Mouse (Mus musculus): Measurements from ENCODE around the gene Pi16. TPM values are rescaled to one million over a fixed set of nuclear protein-coding genes. Genes with fewer than 3 reads are reported as not detected.
A peak's percentile ranks its signal among the peaks of the same experiment; 100 is the strongest.

Pi16 gene
- total RNA-seq, 2 experiments from 2014 or later: 21.9 to 52.6 TPM

DNA sequence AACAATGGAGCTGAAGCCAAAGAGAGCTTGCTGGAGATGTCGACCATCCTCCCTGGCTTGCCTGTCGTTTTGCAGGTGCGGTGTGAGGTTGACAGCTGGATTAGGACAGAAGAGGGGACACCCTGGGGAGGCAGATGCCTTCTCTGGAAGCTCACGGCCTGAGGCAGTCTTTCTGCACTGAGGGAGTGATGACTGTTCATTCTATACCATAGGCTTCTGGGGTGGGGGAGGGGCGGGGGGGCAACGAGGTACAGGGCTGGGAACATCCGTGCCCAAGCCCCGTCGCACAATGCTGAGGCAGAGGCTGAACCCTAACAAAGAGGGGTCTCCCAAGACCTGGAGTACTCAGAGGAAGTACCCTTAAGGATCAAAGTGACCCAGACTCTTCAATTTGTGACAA is 39.4 kb downstream of the Pi16 start:
- intact Hi-C loops (cut with DNase I): loop anchor here (5.0 kb wide), 1 partner anchor 85 kb away; no protein-coding TSS in a partner anchor
- no peak for TF ChIP-seq CTCF (IDR thresholded peaks at IDR 0.05)
- H3K27ac ChIP-seq: peak overlapping the region; percentile 92
- no peak for DNase-seq
- peak overlapping the region; percentile 58 for H3K4me3 ChIP-seq

DNA sequence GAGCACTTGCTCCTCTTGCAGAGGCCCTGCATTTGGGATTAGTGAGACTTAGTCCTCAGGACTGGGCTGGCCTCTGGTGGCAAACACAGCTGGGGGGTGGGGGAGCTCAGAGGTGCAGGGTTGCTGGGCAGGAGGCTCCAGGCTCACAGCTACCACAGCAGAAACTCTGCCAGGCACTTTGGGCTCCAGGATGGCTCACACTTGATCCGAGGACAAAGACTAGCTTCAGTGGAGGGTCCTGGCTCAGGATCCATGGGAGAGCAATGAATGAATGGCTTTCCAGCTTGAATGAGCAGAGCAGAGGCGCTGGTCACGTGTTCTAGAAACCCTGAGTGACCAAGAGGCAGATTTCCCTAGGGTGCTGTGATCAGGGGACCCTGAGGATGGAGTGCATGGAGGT is 41.4 kb downstream of the Pi16 start:
- Histone ChIP-seq H3K4me3 (no peak overlapping the region), H3K27ac (no peak overlapping the region)
- DNase-seq: peak; percentile 8
- TF ChIP-seq CTCF (IDR thresholded peaks at IDR 0.05): no peak
- intact Hi-C loops (cut with DNase I): loop anchor here (5.0 kb wide), 1 partner anchor 87 kb away; no protein-coding TSS in a partner anchor

DNA sequence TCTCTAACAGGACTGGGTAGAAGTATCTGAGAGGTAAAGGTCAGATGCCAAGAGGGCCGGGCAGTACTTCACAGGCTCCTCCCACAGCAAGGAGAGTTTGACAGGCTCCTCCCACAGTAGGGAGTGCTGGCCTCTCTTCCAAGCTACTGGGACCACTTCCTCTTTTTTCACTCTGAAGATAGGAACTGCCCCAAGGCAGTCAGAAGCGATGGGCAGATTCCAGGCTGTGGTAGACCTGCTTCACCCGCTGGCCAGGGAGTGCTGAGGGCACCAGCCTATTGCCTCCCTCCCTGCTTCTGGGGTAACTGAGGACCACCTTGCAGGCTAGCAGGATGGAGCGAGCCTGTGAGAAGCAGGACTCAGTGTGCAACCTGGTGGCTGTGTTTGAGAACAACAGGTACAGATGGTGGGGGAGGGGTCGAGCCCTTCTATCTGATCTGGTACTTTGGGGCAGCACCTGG is 43.3 kb downstream of the Pi16 start, which contains the start of gene Fgd2:
TSS of gene Fgd2 (plus strand) at position 154 of the 461 bp plus-strand sequence.
- DNase-seq: no peak
- TF ChIP-seq CTCF (IDR thresholded peaks at IDR 0.05): no peak
- peak within 1 kb of the TSS; percentile 50 for H3K4me3 ChIP-seq
- intact Hi-C loops (cut with DNase I): no loop called here
- H3K27ac ChIP-seq: peak within 1 kb of the TSS; percentile 28; the same call in 1 of the 2 replicates

DNA sequence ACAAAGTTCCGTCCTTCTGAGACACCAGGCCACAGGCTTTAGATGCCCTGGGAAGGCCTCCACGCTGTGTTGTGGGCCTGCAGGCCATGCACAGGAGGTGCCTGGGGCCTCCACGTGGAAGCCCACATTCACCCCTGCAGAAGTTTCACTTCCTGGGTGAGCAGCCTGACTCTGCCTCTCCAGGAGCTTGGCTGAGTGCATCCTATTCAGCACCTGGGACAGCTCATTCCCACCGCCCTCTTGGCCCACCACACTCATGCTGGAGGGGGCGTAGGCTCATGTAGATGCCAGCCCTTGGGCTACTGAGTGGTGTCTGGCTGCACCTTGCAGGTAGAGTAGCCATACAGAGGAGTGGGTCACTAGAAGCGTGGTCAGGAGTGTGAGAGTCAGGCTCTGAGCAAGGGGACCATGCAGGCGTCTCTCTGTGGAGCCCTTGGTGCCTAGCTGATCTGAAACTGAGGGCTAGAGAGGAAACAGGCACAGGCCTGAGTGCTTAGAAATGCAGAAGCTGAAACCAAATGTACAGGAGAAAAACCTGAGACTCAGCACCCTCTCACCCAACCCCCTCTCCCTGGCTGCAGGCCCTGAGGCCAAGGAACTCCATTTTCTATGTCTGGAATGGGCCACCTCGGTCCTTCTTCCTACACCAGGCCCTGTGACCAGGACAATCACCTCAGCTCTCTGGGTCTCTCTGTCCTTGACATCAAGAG is 44.7 kb downstream of the Pi16 start:
- no peak overlapping the region for H3K27ac ChIP-seq
- TF ChIP-seq CTCF (IDR thresholded peaks at IDR 0.05): no peak
- H3K4me3 ChIP-seq: peak overlapping the region; percentile 50; the same call in 1 of the 2 replicates
- intact Hi-C loops (cut with DNase I): no loop called here
- peak; percentile 28 for DNase-seq

DNA sequence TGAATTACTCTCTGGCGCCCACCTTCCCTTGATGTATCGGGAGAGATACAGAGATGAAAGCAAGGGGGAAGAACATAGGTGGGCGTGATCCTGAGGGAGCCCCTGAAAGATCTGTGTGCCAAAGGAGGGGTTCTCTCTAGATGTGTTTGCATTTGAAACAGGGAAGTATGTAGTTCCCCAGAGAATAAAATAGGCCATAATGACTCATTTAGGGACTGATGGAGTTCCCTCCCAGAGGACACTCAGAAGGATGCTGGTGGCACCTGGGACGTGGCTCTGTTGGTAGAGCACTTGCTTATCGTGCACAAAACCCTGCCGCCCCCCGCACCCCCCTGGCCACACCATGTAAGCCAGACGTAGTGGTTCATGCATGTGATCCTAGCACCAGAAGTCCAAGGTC is 45.6 kb downstream of the Pi16 start:
- Histone ChIP-seq H3K4me3 (no peak overlapping the region), H3K27ac (no peak overlapping the region)
- intact Hi-C loops (cut with DNase I): no loop called here
- no peak for TF ChIP-seq CTCF (IDR thresholded peaks at IDR 0.05)
- DNase-seq: peak; percentile 4

DNA sequence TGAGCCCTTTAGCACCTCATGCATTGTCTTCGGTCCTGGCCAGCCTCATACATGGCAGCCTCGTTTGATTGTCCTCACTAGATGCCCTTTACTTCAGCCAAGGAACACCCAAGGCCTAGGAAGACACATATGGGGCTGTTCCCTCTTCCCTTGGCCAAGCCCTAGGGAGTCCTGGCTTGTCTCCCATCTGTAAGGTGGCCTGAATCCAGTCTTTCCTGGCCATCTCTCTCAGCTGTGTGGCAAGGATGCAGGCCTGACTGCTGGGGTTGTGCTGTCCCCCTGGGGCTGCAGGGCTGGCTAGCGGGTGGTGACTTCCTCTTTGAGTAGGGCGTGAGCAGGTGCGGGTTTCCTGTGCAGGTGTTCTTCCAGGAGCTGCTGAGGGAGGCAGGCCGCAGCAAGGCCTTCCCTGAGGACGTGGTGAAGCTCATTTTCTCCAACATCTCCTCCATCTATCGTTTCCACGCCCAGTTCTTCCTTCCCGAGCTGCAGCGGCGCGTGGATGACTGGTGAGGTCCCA is 47.7 kb downstream of the Pi16 start:
- intact Hi-C loops (cut with DNase I): no loop called here
- H3K27ac ChIP-seq: no peak overlapping the region
- DNase-seq: peak; percentile 61
- H3K4me3 ChIP-seq: no peak overlapping the region
- TF ChIP-seq CTCF (IDR thresholded peaks at IDR 0.05): no peak

DNA sequence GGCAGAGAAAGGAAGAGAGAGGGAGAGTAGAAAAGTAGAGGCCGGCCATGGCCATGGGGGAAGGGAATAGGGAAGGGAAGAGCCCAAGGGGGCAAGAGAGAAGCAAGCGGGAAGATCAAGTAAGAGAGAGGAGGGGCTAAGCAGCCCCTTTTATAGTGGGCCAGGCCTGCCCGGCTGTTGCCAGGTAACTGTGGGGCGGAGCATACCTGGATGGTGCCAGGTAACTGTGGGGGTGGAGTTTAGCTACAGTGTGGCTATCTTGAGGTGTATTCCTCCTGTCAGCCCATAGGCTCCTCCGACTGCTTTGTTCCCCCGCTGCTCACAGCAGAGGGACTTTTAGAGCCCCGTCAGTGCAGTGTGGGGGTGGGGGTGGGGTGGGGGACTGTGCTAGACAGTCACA is 51.2 kb downstream of the Pi16 start:
- Histone ChIP-seq H3K4me3 (no peak overlapping the region), H3K27ac (no peak overlapping the region)
- intact Hi-C loops (cut with DNase I): no loop called here
- no peak for DNase-seq
- no peak for TF ChIP-seq CTCF (IDR thresholded peaks at IDR 0.05)

- peak; percentile 94 for DNase-seq
- Histone ChIP-seq H3K27ac (peak overlapping the region; percentile 72; the same call in 1 of the 2 replicates), H3K4me3 (peak overlapping the region; percentile 39)
- TF ChIP-seq CTCF (IDR thresholded peaks at IDR 0.05): peak; percentile 94
- intact Hi-C loops (cut with DNase I): loop anchor here (1.0 kb wide), 2 partner anchors 103 to 194 kb away; partner anchors contain the start of gene BC004004
Measured at GRCm38 (mm10) chr17:29370984-29371723, 53.7 kb downstream of the Pi16 start.

- Histone ChIP-seq H3K4me3 (no peak overlapping the region), H3K27ac (no peak overlapping the region)
- no peak for TF ChIP-seq CTCF (IDR thresholded peaks at IDR 0.05)
- intact Hi-C loops (cut with DNase I): no loop called here
- no peak for DNase-seq
Measured at GRCm38 (mm10) chr17:29375871-29376270, 58.4 kb downstream of the Pi16 start.

DNA sequence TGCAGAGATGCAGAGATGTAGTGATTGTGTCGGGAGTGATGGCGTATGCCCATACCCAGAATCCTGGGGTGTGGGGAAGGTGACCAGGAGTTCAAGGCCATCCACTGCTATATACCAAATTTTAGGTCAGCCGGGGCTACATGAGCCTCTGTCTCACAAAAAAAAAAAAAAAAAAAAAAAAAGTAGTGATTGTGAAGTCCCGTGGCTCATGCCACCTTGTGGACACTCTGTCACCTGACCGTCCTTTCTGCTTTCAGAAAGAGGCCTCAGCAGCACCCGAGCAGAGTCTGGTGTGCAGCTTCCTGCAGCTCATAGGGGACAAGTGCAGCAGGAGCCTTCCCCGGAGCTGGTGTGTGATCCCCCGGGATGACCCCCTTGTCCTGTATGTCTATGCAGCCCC is 60.6 kb downstream of the Pi16 start:
- TF ChIP-seq CTCF (IDR thresholded peaks at IDR 0.05): no peak
- intact Hi-C loops (cut with DNase I): no loop called here
- Histone ChIP-seq H3K4me3 (no peak overlapping the region), H3K27ac (no peak overlapping the region)
- no peak for DNase-seq

Other genes starting within 250 kb of the Pi16 start
- gene Cdkn1a, start 226.7 kb upstream of the Pi16 start, total RNA-seq (2021): 100 to 1,000 TPM in 1 of 2 experiments, 10 to 100 TPM in 1; 32.6 to 103 TPM
- gene Rab44, start 203.5 kb upstream of the Pi16 start, total RNA-seq (2021): under 1 TPM in 1 of 2 experiments, not detected in 1; 0.59 TPM
- not detected for gene Cpne5, start 79.5 kb upstream of the Pi16 start, total RNA-seq (2021)
- gene Ppil1, start 53.5 kb upstream of the Pi16 start, total RNA-seq (2021): 1 to 10 TPM; 5.1 to 7.3 TPM
- gene BC004004, start 48.9 kb upstream of the Pi16 start, total RNA-seq (2021): 100 to 1,000 TPM; 110 to 121 TPM
- 100 to 1,000 TPM in 1 of 2 experiments, 10 to 100 TPM in 1; 78.5 to 109 TPM for gene Mtch1, start 30.3 kb downstream of the Pi16 start, total RNA-seq (2021)
- 1 to 10 TPM in 1 of 2 experiments, under 1 TPM in 1; 0.74 to 1.1 TPM for gene Fgd2, start 43.2 kb downstream of the Pi16 start, total RNA-seq (2021)
- gene Pim1, start 173.1 kb downstream of the Pi16 start, total RNA-seq (2021): 10 to 100 TPM; 13.8 to 35.2 TPM
- not detected for gene Gm17657, start 232.0 kb downstream of the Pi16 start, total RNA-seq (2021)
- gene Tbc1d22b, start 232.1 kb downstream of the Pi16 start, total RNA-seq (2021): 10 to 100 TPM; 10.4 to 11.9 TPM
- not detected for gene Tmem217, start 234.7 kb downstream of the Pi16 start, total RNA-seq (2021)

Data from gastrocnemius, adult 2 months (tissue).